Mouse (Mus musculus) brain, embryonic 14.5 days (tissue): ENCODE results near the gene Stk40.

ENCODE experiments used
- CTCF ChIP-seq: fragments of 200-500 bp; IDR thresholded peaks from 2 replicates; pipeline ENCODE4 v1.5.1; 2012; ENCODE audit warnings: inconsistent platforms, mild to moderate bottlenecking, moderate library complexity, borderline replicate concordance; ENCODE audit not compliant: insufficient read depth, insufficient read length; ENCODE audit errors: extremely low read depth
- POLR2A ChIP-seq: fragments of 200-500 bp; IDR thresholded peaks from 2 replicates; pipeline ENCODE4 v1.6.1; 2012; ENCODE audit warnings: mild to moderate bottlenecking, inconsistent platforms, borderline replicate concordance; ENCODE audit not compliant: poor library complexity, insufficient read depth, insufficient read length, severe bottlenecking; ENCODE audit errors: extremely low read depth

DNA sequence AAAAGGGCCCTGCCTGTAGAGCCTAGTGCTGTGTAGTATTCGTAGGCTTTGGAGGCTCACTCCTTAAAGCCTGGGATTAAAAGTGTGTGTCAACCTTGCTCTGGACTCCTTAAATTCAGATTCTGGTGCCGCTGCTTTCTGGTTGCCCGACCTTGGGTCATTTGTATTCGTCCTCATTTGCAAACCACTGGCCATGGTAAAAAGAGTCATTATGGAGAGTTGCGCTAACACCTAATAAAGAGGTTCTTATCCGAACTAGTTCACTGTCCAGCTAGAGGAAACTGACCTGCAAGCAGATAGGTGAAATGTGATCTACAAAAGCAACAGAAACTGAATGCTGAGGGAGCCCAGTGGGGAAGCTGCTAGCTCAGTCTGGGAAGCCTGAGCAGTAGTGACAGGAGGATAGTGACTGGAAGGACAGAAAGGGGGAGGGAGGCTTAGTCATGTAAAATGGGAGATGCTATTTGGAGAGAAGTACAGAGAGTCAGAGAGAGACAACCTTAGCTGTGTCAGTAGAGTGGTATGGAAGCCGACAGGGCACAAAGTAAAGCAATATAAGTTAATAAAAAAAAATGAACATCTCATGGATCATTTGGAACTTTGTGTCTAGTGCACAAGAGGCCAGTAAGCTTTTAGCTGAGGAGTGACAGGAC, 1.5 kb downstream of the Stk40 start:
- TF ChIP-seq POLR2A (no peak), CTCF (no peak)
